Mouse (Mus musculus) hindbrain, embryonic 14.5 days (tissue): ENCODE results near the gene Cx3cl1. TPM values are rescaled to one million over a fixed set of nuclear protein-coding genes. Genes with fewer than 3 reads are reported as not detected.

Source experiments
- ATAC-seq: fragments of 200-750 bp; cut with Nextera tagmentation; 2 replicates; pipeline ENCODE4 v1.8.0; 2017; ENCODE audit warnings: moderate number of reproducible peaks, mild to moderate bottlenecking, moderate TSS enrichment, moderate library complexity; ENCODE audit not compliant: low FRiP score
- DNase-seq: peaks from one replicate; pipeline ENCODE4 v3.0.0-alpha.2; 2015; ENCODE audit warnings: low spot score
- H3K27ac ChIP-seq: fragments of 300-500 bp; sonication (generic); 2 replicates; pipeline ENCODE4 v1.5.1; 2014; ENCODE audit warnings: mild to moderate bottlenecking, moderate library complexity
- H3K27me3 ChIP-seq: fragments of 300-500 bp; sonication (generic); 2 replicates; pipeline ENCODE4 v1.6.1; 2014; ENCODE audit warnings: mild to moderate bottlenecking, low read length, mixed read lengths; ENCODE audit not compliant: control insufficient read depth, insufficient read depth
- H3K36me3 ChIP-seq: fragments of 300-500 bp; sonication (generic); replicated peaks from 2 replicates; pipeline ENCODE4 v1.6.1; 2014; ENCODE audit not compliant: control insufficient read depth, insufficient read depth
- H3K4me1 ChIP-seq: fragments of 300-500 bp; sonication (generic); replicated peaks from 2 replicates; pipeline ENCODE4 v1.6.1; 2014; ENCODE audit warnings: antibody characterized with exemption, low read length, mixed read lengths; ENCODE audit not compliant: control insufficient read depth, insufficient read depth
- H3K4me2 ChIP-seq: fragments of 300-500 bp; sonication (generic); replicated peaks from 2 replicates; pipeline ENCODE4 v1.6.1; 2014; ENCODE audit warnings: mild to moderate bottlenecking, moderate library complexity
- H3K4me3 ChIP-seq: fragments of 300-500 bp; sonication (generic); replicated peaks from 2 replicates; pipeline ENCODE4 v1.5.1; 2014; ENCODE audit warnings: mild to moderate bottlenecking, low read length
- H3K9ac ChIP-seq: fragments of 300-500 bp; sonication (generic); 2 replicates; pipeline ENCODE4 v1.6.1; 2014
- H3K9me3 ChIP-seq: fragments of 300-500 bp; sonication (generic); 2 replicates; pipeline ENCODE4 v1.6.1; 2016; ENCODE audit warnings: low read length; ENCODE audit not compliant: control insufficient read depth
- WGBS: fragments of 180-500 bp; shearing (Covaris S2); extraction: QIAGEN DNeasy Blood & Tissue Kit; methylation state at CpG from one replicate; pipeline ENCODE4 v1.1.7; 2014; 5-methylcytosine and 5-hydroxymethylcytosine counted together
- polyA plus RNA-seq: library from polyadenylated mRNA; unstranded; fragments of >200 nt; fragmentation: Nextera tagmentation; extraction: Ambion mirVana; gene quantifications from 2 replicates; pipeline ENCODE4 v1.2.1, GENCODE M21; 2014

The Cx3cl1 gene
- polyA plus RNA-seq, 1 experiment from 2014 or later: 32.6 TPM

GRCm38 (mm10) chr8:94744484-94744883 is 27.3 kb upstream of the Cx3cl1 start:
- no peaks in the 10 kb centered on the region for H3K36me3 ChIP-seq
- no peaks in the 10 kb centered on the region for H3K4me1 ChIP-seq
- no peak for DNase-seq
- no peak for ATAC-seq
- H3K9me3 ChIP-seq: no peaks in the 10 kb centered on the region
- no peak overlapping the region for H3K4me2 ChIP-seq
- WGBS: 88% methylated on average over 5 of the region's 5 CpGs
- no peak overlapping the region for H3K27ac ChIP-seq
- H3K4me3 ChIP-seq: no peak overlapping the region
- no peak overlapping the region for H3K9ac ChIP-seq
- H3K27me3 ChIP-seq: no peaks in the 10 kb centered on the region; the same call in 1 of the 2 replicates

- DNase-seq (no peak), ATAC-seq (no peak)
- WGBS: 79% methylated on average over 9 of the region's 9 CpGs
- H3K27me3 ChIP-seq: no peaks in the 10 kb centered on the region; the same call in 1 of the 2 replicates
- no peak overlapping the region for H3K4me3 ChIP-seq
- no peak overlapping the region for H3K27ac ChIP-seq
- H3K4me2 ChIP-seq: no peak overlapping the region
- H3K36me3 ChIP-seq: no peaks in the 10 kb centered on the region
- no peak overlapping the region for H3K9ac ChIP-seq
- no peaks in the 10 kb centered on the region for H3K4me1 ChIP-seq
- H3K9me3 ChIP-seq: no peaks in the 10 kb centered on the region
Observed at GRCm38 (mm10) chr8:94744972-94745371, 26.8 kb upstream of the Cx3cl1 start.

GRCm38 (mm10) chr8:94745476-94746184 is 26.2 kb upstream of the Cx3cl1 start, which contains the start of gene Ccl22:
Gene Ccl22 (plus strand): TSS chr8:94745590.
- DNase-seq: no peak
- ATAC-seq: no peak
- H3K4me1 ChIP-seq: no peaks in the 10 kb centered on the region
- WGBS: 89% methylated on average over 7 of the region's 7 CpGs
- no peaks in the 10 kb centered on the region for H3K36me3 ChIP-seq
- H3K9me3 ChIP-seq: no peaks in the 10 kb centered on the region
- no peaks in the 10 kb centered on the region; the same call in 1 of the 2 replicates for H3K27me3 ChIP-seq
- no peak within 1 kb of the TSS for H3K4me3 ChIP-seq
- no peak within 1 kb of the TSS for H3K9ac ChIP-seq
- no peak within 1 kb of the TSS for H3K4me2 ChIP-seq
- H3K27ac ChIP-seq: no peak within 1 kb of the TSS

GRCm38 (mm10) chr8:94746832-94747231 is 25.0 kb upstream of the Cx3cl1 start:
- ATAC-seq: no peak
- no peaks in the 10 kb centered on the region; the same call in 1 of the 2 replicates for H3K27me3 ChIP-seq
- H3K36me3 ChIP-seq: no peaks in the 10 kb centered on the region
- 86% methylated on average over 8 of the region's 8 CpGs for WGBS
- no peak overlapping the region for H3K27ac ChIP-seq
- H3K9me3 ChIP-seq: no peaks in the 10 kb centered on the region
- H3K4me3 ChIP-seq: no peak overlapping the region
- no peak overlapping the region for H3K9ac ChIP-seq
- H3K4me2 ChIP-seq: no peak overlapping the region
- no peaks in the 10 kb centered on the region for H3K4me1 ChIP-seq
- no peak for DNase-seq

GRCm38 (mm10) chr8:94748363-94748762 is 23.4 kb upstream of the Cx3cl1 start:
- Histone ChIP-seq H3K36me3 (no peaks in the 10 kb centered on the region), H3K27ac (no peak overlapping the region), H3K4me3 (no peak overlapping the region), H3K9me3 (no peaks in the 10 kb centered on the region), H3K4me2 (no peak overlapping the region), H3K9ac (no peak overlapping the region), H3K27me3 (no peaks in the 10 kb centered on the region; the same call in 1 of the 2 replicates), H3K4me1 (no peaks in the 10 kb centered on the region)
- 62% methylated on average over 4 of the region's 4 CpGs for WGBS
- no peak for ATAC-seq
- DNase-seq: no peak

- 78% methylated on average over 3 of the region's 3 CpGs for WGBS
- ATAC-seq (no peak), DNase-seq (no peak)
Observed at GRCm38 (mm10) chr8:94749942-94750341, 21.9 kb upstream of the Cx3cl1 start.

GRCm38 (mm10) chr8:94751023-94751849 is 20.6 kb upstream of the Cx3cl1 start:
- DNase-seq: no peak
- 87% methylated on average over 10 of the region's 10 CpGs for WGBS
- H3K9me3 ChIP-seq: no peaks in the 10 kb centered on the region
- no peak for ATAC-seq
- H3K4me3 ChIP-seq: no peak overlapping the region
- no peaks in the 10 kb centered on the region; the same call in 1 of the 2 replicates for H3K27me3 ChIP-seq
- H3K4me1 ChIP-seq: no peaks in the 10 kb centered on the region
- H3K27ac ChIP-seq: no peak overlapping the region
- H3K36me3 ChIP-seq: no peaks in the 10 kb centered on the region
- H3K4me2 ChIP-seq: no peak overlapping the region
- H3K9ac ChIP-seq: no peak overlapping the region

More at GRCm38 (mm10) chr8:94749942-94750341, 21.9 kb upstream of the Cx3cl1 start:
- H3K9ac ChIP-seq: no peak overlapping the region
- H3K4me3 ChIP-seq: no peak overlapping the region
- no peak overlapping the region for H3K4me2 ChIP-seq
- no peaks in the 10 kb centered on the region for H3K4me1 ChIP-seq
- no peaks in the 10 kb centered on the region for H3K36me3 ChIP-seq
- H3K27ac ChIP-seq: no peak overlapping the region
- no peaks in the 10 kb centered on the region; the same call in 1 of the 2 replicates for H3K27me3 ChIP-seq
- no peaks in the 10 kb centered on the region for H3K9me3 ChIP-seq

- no peaks in the 10 kb centered on the region for H3K4me1 ChIP-seq
- H3K4me3 ChIP-seq: no peak overlapping the region
- H3K9me3 ChIP-seq: no peaks in the 10 kb centered on the region
- WGBS: 91% methylated on average over 2 of the region's 2 CpGs
- no peak overlapping the region for H3K4me2 ChIP-seq
- ATAC-seq (no peak), DNase-seq (no peak)
- no peaks in the 10 kb centered on the region for H3K36me3 ChIP-seq
- no peaks in the 10 kb centered on the region for H3K27me3 ChIP-seq
- H3K9ac ChIP-seq: no peak overlapping the region
- H3K27ac ChIP-seq: no peak overlapping the region
Observed at GRCm38 (mm10) chr8:94754006-94754405, 17.8 kb upstream of the Cx3cl1 start.

GRCm38 (mm10) chr8:94754486-94754885 is 17.3 kb upstream of the Cx3cl1 start:
- Histone ChIP-seq H3K9ac (no peak overlapping the region), H3K9me3 (no peaks in the 10 kb centered on the region), H3K27ac (no peak overlapping the region), H3K27me3 (no peaks in the 10 kb centered on the region), H3K4me2 (no peak overlapping the region), H3K4me3 (no peak overlapping the region), H3K36me3 (no peaks in the 10 kb centered on the region), H3K4me1 (no peaks in the 10 kb centered on the region)
- DNase-seq (no peak), ATAC-seq (no peak)
- whole genome bisulfite sequencing: 82% methylated on average over 2 of the region's 2 CpGs
